Mouse (Mus musculus): ENCODE measurements around the gene Cyth4.

The Cyth4 gene

GRCm38 (mm10) chr15:78623426-78623825, 26.6 kb downstream of the Cyth4 start:
- peak; percentile 76 for DNase-seq

GRCm38 (mm10) chr15:78624431-78624950, 27.6 kb downstream of the Cyth4 start:
- no peak for DNase-seq

- DNase-seq: no peak
Observed at GRCm38 (mm10) chr15:78624961-78625360, 28.1 kb downstream of the Cyth4 start.

GRCm38 (mm10) chr15:78626285-78626684, 29.4 kb downstream of the Cyth4 start:
- DNase-seq: no peak

GRCm38 (mm10) chr15:78632387-78632786, 35.5 kb downstream of the Cyth4 start:
- no peak for DNase-seq

GRCm38 (mm10) chr15:78633413-78633812, 36.6 kb downstream of the Cyth4 start:
- DNase-seq: peak; percentile 35

- DNase-seq: peak; percentile 68
Observed at GRCm38 (mm10) chr15:78634095-78634737, 37.4 kb downstream of the Cyth4 start.

GRCm38 (mm10) chr15:78635231-78635630, 38.4 kb downstream of the Cyth4 start:
- DNase-seq: no peak

- DNase-seq: no peak
Observed at GRCm38 (mm10) chr15:78643633-78644032, 46.8 kb downstream of the Cyth4 start.

GRCm38 (mm10) chr15:78644606-78645005, 47.8 kb downstream of the Cyth4 start:
- DNase-seq: peak; percentile 33

GRCm38 (mm10) chr15:78647746-78648145, 50.9 kb downstream of the Cyth4 start:
- DNase-seq: no peak

- no peak for DNase-seq
Observed at GRCm38 (mm10) chr15:78651169-78651568, 54.3 kb downstream of the Cyth4 start.

- DNase-seq: no peak
Observed at GRCm38 (mm10) chr15:78664268-78664667, 67.4 kb downstream of the Cyth4 start.

- DNase-seq: no peak
Observed at GRCm38 (mm10) chr15:78669221-78669871, 72.5 kb downstream of the Cyth4 start.

- DNase-seq: peak; percentile 72
Observed at GRCm38 (mm10) chr15:78670341-78670740, 73.5 kb downstream of the Cyth4 start.

Data from right cerebral cortex, postnatal 14 days (tissue).